Mouse (Mus musculus) heart, postnatal 25 days (tissue): ENCODE measurements around the gene Xrcc4. TPM values are rescaled to one million over a fixed set of nuclear protein-coding genes. Genes with fewer than 3 reads are reported as not detected.
"Not testable (repeated sequence)": the region's sequence is repeated elsewhere in the genome, so short reads cannot be mapped to it uniquely, and the experiment has no call there.

Experiments used
- DNase-seq: peaks from one replicate; pipeline ENCODE4 v3.0.0; 2022; ENCODE audit warnings: low spot score
- intact Hi-C: fragments of 180-260 bp; cut with DNase I; formaldehyde crosslinking; loops from one replicate; pipeline ENCODE4 v1.15.1; 2025
- total RNA-seq, 2 experiments: library from RNA; stranded (reverse); gene quantifications; 2 replicates each; pipeline ENCODE4 v1.2.3; 2021

Gene Xrcc4
- total RNA-seq, 2 experiments from 2014 or later: 8.3 to 12.0 TPM

DNA sequence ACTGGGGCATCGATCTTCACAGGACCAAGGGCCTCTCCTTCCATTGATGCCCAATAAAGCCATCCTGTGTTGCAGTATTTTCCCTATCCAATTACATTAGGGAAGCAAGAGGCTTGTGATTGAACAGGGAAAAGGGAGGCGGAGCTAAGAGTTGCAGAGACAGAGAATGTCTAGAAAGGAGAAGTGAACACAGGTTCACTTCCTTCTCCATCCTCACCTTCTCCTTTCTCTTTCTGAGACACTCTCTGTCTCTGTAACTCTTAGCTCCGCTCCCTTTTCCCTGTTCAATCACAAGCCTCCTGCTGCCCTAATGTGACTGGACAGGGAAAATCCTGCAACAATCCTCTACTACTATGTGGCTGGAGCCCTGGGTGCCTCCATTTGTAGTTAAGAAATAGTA lies 254.9 kb downstream of the Xrcc4 start:
- DNase-seq: no peak

DNA sequence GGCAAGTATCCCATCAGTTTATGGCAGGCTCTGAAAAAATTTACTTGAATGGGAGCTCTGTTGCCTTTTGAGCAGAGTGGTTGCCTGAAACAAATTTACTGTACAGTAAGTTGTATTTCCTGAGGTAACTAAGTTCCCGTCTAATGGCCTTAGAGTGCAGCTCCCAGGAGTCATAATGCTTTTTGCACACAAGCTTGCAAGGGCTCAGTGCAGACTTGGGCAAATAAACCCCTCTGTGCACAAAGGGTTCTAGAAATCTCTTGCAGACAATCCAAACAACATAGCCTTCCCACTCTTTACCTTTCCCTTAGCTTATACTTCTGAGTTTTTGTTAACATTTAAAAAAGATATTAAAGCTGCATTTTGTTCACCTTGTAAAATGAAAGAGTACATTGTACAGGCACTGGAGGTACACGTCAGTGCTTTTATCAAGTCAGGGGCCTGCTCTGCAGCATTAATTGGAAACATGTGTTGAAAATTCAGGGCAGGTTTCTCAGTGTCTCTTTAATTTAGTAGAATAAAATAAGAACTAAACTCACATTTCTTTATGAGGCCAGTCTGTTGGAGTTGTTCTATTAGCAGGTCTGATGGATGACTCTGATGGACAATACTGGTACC lies 256.2 kb downstream of the Xrcc4 start:
- no peak for DNase-seq
- intact Hi-C loops: no loop called here

More for the DNA sequence above, 254.9 kb downstream of the Xrcc4 start:
- intact Hi-C loops: no loop called here

DNA sequence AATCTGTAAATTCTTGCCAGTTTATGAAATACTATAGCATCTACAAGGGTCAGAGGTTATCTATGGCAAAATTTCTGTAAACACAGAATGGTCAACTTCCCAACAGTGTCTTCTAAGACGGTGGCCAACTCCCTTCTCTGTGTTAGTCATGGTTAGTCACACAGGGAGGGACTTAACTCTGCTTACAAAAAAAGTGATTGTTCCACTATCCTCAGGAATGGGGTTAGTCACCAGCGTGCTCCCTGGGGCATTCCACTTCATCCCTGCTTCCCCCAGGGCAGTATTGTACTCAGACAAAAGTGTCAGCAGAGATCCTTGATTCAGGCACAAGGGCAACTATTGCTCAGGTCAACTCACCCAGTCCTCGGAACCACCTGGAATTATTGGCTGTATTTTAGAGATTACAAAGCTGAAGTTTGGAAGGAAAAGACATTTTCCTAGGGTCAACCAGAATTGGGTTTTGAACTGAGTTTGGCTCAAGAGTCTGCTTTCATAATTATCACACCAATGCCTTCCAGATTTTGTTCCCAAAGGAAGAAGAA lies 260.9 kb downstream of the Xrcc4 start:
- intact Hi-C loops: no loop called here
- DNase-seq: peak; percentile 16

- no peak for DNase-seq
- intact Hi-C loops: no loop called here
Observed at GRCm38 (mm10) chr13:89827838-89828237, 261.6 kb downstream of the Xrcc4 start.

DNA sequence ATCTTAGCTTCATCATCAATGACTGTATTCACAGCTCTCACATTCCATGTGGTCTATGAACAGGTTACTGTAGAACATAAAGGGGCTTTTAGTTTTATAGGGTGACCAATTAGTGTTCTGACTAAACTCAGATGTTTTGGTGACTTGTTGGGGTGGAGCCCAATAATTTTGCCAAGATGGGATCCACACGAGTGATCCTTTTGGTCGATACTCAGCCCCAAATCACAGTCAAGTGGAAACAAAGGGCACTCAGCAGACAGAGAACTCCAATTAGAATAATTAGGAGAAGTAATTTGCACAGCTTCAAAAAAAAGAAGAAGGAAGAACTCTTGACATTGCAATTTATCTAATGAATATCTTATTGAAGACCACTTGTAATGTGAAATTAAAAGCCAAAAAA lies 274.9 kb downstream of the Xrcc4 start:
- no peak for DNase-seq
- intact Hi-C loops: no loop called here

- DNase-seq: no peak
- intact Hi-C loops: no loop called here
Observed at GRCm38 (mm10) chr13:89812169-89812568, 277.2 kb downstream of the Xrcc4 start.

GRCm38 (mm10) chr13:89809024-89809423 lies 280.4 kb downstream of the Xrcc4 start:
- no peak for DNase-seq
- intact Hi-C loops: no loop called here

DNA sequence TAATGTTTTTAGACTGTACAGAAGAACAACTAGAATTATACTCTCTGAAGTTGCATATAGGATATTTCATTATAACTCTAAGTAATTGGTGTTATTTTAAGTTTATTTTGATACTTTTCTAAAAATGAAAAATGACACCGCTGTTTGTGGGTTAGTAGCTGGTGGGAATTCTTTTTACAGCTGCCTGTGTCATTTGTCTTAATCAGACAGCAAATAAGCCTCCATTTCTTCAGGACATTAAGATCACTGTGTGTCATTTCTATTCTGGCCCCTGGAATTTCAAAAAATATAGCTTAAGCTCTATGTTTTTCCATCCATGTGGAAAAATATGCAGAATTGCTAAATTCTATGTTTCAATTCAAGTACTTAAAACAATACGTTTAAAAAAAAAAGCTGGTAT lies 287.5 kb downstream of the Xrcc4 start:
- intact Hi-C loops: no loop called here
- no peak for DNase-seq

GRCm38 (mm10) chr13:89797721-89798120 lies 291.7 kb downstream of the Xrcc4 start:
- intact Hi-C loops: no loop called here
- no peak for DNase-seq

DNA sequence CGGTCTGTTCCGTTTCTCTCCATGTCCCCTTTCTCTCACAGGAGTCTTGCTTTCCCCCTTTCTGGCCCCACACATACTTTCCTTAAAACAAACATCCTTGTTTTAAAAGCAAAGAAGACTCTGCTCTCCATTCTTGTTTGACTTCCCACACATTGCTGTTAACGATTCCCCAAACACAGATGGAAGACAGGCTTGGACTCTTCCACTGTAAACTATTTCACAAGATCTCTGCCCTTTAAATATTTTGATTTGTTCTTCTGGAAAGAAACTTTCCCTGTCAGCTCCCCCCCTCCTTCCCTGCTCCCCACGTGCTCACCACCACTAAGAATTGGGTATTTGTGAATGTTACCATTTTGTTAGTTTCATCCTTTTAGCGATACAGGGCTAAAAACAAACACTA lies 297.9 kb downstream of the Xrcc4 start:
- no peak for DNase-seq
- intact Hi-C loops: no loop called here

DNA sequence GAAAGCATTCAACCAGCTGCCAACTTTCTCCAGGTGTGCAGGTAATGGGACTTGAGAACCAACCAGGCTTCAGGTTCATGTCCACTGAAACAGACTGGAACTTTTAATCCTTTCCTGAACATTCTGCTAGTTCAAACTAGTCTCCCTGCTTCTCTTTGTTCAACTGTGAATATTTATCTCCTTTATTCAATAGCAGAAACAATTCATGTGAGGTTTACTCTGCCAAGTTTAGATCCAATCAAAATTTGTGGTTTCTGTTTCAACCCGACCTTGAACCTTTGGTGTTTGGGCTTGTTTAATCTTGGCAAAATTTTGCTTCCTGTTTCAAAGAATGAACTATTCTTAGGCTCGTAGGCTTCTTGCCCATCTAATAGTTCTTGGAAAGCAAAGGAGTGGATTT lies 306.5 kb downstream of the Xrcc4 start:
- DNase-seq: no peak
- intact Hi-C loops: no loop called here

- no peak for DNase-seq
- intact Hi-C loops: no loop called here
Observed at GRCm38 (mm10) chr13:89780276-89780675, 309.1 kb downstream of the Xrcc4 start.

DNA sequence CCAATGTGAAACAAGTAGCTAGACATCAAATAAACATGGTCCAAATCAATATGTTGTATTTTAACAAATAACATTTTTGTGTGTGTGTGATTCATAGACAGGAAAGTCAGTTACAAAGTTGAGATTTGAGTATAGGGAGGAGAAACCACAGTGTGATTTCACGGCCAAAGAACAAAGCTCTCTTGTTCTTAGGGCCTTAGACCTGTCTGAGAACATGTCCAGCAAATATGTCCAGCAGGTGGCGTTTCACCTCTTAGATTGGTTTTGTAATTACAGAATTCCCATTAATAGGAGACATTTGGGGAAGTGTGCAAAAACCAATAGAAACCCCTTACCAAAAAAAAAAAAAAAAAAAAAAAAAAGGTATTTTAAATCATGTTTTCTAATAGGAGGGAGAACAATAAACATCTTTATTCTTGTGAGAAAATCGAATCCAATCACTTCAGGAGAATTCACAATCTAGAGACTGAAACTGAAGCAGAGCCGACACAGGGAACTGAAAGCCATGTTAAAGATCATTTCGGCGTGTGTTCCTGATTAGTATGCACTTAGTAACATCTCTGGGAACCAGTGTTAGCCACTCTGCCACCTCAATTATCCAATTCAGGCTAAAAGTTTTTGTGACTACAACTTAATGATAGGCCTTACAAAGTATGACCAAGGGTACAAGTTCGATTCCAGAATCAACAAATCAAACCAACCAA lies 310.0 kb downstream of the Xrcc4 start:
- intact Hi-C loops: loop anchor here (2.0 kb wide), 1 partner anchor 1107 kb away; no protein-coding TSS in a partner anchor
- DNase-seq: no peak

DNA sequence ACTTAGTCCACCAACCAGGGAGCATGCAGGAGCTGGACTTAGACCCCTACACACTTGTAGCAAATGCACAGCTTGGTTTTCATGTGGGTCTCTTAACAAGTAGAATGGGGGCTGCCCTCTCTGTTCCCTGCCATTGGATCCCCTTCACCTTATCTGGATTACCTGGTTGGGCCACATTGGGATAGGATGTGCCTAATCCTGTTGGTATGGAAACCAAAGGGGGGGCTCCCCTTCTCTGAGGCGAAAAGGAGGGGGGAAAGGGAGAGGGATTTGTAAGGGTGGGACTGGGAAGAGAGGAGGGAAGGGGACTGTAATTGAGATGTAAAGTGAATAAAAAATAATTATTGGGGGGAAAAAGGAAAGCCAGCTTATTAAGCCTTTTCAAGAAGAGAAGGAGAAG lies 311.6 kb downstream of the Xrcc4 start:
- DNase-seq: no peak
- intact Hi-C loops: loop anchor here (2.0 kb wide), 2 partner anchors 1063 to 1109 kb away; no protein-coding TSS in a partner anchor

GRCm38 (mm10) chr13:89777146-89777545 lies 312.3 kb downstream of the Xrcc4 start:
- intact Hi-C loops: loop anchor here (2.0 kb wide), 1 partner anchor 1064 kb away; no protein-coding TSS in a partner anchor
- no peak for DNase-seq

- DNase-seq: no peak
- intact Hi-C loops: no loop called here
Observed at GRCm38 (mm10) chr13:89766551-89766950, 322.9 kb downstream of the Xrcc4 start.

- no peak for DNase-seq
- intact Hi-C loops: no loop called here
Observed at GRCm38 (mm10) chr13:89765966-89766365, 323.4 kb downstream of the Xrcc4 start.

GRCm38 (mm10) chr13:89762339-89762738 lies 327.1 kb downstream of the Xrcc4 start:
- DNase-seq: no peak
- intact Hi-C loops: no loop called here

- intact Hi-C loops: no loop called here
- DNase-seq: no peak
Observed at GRCm38 (mm10) chr13:89756347-89756746, 333.1 kb downstream of the Xrcc4 start.

DNA sequence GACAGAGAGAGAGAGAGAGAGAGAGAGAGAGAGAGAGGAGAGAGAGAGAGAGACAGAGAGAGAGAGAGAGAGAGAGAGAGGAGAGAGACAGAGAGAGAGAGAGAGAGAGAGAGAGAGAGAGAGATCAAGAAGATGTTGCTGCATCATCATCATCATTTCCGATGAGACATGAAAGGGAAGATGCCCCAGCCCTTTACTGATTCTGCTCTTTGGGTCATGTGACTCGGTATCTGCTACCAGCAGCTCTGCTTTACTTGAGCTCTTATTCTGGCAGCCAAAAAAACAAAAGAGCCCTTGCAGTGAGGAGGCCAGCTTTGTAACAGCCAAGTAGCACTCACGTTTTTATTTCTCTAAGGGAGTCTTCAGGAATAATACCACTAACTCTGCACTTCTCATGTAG lies 338.8 kb downstream of the Xrcc4 start:
- intact Hi-C loops, DNase-seq: not testable (repeated sequence)

DNA sequence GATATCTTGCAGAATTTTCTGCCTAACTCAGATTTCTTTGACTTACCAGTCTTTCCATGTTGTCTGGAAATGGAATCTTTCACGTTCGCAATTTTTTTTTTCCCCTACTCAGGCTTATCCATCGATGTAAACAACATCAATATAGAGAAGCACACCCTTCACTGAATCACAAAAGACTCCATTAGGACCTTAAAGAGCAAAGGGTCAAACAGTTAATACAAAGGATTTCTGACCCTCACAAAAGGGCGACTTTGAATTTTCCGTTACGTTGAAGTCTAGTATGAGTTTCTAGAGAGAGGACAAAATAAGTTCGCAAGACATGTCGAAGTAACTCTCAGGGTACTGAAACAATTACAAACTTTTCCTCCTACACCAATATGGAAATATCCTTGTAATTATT lies 346.2 kb downstream of the Xrcc4 start:
- intact Hi-C loops: loop anchor here (5.0 kb wide), 1 partner anchor 344 kb away; the partner anchor contains the start of genes Tmem167 and Xrcc4
- DNase-seq: no peak
